Mouse (Mus musculus): ENCODE results near the gene Nkx1-1. TPM values are rescaled to one million over a fixed set of nuclear protein-coding genes. Genes with fewer than 3 reads are reported as not detected.
A peak's percentile ranks its signal among the peaks of the same experiment; 100 is the strongest.

The Nkx1-1 gene
- total RNA-seq (2017), result not detected in 2 replicates

DNA sequence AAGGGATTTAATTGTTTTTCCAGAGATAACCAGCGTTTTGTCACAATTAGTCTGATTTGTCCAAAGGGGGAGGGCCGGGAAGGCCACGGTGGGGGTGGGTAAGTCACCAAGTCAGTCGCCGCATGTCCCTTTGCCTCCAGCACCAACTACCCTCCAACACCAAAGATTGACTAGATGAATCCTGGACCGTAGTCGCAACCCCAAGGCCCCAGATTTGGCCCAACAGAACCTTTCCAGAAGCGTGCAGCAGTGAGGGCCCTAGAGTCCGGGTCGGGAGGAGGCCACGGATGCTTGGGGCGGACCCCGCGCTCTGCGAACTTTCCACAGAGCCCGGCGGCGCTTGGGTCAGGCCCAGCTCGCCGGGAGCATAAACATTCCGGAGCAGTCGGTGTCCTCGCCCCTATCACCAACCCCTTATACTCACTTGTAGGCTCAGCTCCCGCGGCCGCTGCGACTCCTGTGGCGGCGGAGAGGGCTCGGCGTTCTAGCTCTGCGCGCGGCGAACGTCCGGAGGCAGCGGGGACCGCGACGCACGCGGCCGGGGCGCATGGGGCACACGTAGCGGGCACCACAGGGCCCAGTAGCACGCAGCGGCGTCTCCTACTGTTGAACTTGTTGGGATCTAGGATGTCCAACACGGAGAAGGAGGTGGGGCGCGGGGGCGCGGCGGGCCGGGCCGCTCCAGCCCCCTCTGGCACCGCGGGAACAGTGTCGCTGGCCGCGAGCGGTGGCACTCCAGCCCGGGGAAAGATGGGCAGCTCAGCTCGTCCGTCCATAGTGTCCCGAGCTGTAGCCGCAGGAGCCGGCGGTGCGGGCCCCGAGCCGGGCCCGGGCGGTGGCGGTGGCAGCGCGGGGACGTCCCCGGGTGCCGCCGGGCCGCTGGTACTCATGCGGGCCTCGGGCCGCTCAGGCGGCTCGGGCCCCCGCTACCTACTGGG is at the start of gene Nkx1-1:
Gene Nkx1-1, minus strand, starts transcription at position 776 of the 938 bp plus-strand sequence.
- ATAC-seq (ENCODE audit: extremely low read depth, insufficient number of reproducible peaks, low FRiP score, poor library complexity, severe bottlenecking), result no peak

DNA sequence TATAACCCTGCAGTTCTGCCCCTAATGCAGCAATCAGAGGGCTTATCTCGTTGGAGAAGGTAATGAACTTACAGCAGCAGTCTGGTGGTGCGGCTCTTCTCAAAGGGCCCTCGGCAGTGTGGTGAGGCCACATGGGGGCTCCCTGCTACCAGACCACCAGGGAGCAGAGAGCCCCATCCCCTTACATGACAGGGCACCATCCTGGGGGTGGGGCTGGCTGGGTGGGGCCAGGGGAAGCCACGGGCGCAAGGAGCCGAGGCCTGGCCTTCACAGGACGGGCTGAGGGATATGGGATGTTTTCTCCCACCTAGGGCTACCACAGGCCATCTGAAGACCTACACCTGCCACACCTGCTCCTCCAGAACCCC is 47.5 kb upstream of the Nkx1-1 start:
- ATAC-seq (ENCODE audit: extremely low read depth, insufficient number of reproducible peaks, low FRiP score, poor library complexity, severe bottlenecking), result no peak

DNA sequence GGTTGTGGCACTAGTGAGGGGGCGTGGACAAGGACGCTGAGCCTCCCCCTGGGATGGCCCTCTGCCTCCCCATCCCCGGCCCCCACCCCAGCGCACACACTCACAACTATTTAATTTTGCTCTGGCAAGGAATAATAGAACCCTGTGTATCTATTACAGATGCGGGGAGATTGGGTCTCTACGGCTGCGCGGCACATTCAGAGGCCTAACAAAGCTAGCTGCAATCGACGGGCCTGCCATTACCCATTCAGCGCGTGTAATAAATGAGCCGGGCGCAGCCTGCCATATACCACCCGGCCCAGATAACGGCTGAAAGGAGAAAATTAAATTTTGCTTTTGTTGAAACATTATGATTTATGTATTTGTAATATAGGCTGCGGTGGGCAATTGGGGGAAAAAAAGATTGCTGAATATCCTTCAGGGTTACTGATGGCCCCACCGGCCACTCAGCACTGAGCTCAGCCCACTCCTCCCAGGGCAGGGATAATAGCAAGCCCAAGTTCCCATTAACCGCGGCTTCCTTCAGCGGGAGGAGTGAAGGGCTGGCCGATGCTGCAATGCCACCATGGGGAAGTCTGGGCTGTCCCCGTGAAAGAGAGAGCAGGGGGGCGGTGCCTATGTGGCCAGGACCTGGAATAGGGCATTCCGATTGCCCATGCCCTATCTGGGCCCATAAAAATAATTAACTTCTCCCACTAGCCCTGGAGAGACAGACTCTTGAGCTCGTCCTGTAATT is 47.0 kb upstream of the Nkx1-1 start:
- no peak for ATAC-seq (ENCODE audit: extremely low read depth, insufficient number of reproducible peaks, low FRiP score, poor library complexity, severe bottlenecking)

DNA sequence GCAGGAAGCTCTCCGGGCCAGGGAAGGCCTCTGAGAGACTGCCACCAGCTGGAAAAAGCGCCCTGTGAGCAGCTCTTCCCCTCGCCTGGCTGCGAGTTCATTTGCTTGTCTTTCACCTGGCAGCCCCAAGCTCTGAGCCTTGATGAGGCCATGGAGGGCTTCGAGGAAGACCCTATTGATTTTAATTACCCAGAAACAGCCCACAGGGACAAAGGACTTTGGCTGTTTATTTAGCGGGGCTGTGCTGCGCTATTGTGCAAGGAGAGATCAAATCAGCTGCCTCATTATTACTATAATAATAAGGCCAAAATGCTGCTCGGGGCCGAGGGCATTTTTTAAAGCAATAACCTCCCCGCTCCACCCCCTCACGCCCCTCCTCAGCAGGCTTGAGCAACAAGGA is 31.7 kb upstream of the Nkx1-1 start:
- no peak for ATAC-seq (ENCODE audit: extremely low read depth, insufficient number of reproducible peaks, low FRiP score, poor library complexity, severe bottlenecking)

DNA sequence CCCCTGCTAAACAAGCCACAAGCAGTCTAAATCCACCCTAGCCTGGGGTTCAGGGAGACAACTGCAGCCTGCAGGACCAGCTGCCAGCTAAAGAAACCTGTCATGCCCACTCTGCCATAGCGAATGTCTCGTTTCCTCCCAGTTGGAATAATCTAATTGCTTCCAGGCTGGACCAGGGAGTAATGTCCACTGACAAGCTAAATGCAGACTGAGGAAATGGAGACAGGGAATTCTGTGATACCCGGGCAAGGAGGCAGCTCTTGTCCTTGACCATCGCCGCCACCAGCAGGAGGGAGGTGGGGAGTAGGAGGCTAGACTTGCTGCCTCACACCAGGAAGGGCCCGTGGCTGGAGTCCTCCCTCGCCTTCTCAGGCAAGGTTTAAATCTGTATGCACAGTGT is 30.6 kb upstream of the Nkx1-1 start:
- no peak for ATAC-seq (ENCODE audit: extremely low read depth, insufficient number of reproducible peaks, low FRiP score, poor library complexity, severe bottlenecking)

DNA sequence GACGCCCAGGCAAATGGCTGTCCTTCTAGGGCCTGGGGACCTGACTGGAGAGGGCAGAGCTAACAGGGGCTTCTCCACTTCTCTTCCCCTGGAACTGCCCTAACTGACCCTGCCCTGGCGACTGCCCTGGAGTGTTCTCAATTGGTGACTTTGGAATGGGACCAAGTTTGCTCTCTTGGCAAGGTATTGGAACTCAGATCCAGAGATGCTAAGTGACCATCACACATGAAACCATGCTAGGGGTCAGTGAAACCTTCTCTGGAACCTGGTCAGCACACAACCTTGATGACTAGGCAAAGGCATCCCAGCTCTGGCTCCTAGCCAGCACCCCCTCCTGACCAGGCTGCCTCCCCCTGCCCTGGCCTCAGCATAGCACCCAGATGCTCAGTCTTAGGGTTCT is 25.3 kb upstream of the Nkx1-1 start:
- ATAC-seq (ENCODE audit: extremely low read depth, insufficient number of reproducible peaks, low FRiP score, poor library complexity, severe bottlenecking), result no peak

DNA sequence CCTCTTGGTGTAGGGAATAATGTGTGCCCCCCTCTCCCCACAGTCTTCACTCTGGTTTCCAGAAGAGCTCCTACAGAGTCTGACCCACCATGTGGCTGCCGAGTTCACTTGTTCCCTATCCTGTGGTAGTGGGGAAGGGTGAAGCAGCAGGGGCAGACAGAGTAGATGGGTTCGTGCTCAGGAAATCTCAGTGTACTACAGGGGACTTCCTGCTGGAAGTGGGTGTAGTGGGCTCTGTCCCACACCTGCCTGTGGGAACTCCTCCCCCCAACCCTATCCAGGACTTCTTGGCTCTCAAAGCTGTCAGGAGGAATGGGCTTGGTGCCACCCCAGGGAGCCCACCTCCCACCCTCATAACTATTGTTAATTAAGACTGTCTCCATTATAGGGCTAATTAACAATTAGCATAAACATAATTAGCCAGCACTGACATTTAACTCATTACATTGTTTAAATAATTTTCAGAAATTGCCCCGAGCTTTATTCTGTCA is 24.4 kb upstream of the Nkx1-1 start:
- ATAC-seq (ENCODE audit: extremely low read depth, insufficient number of reproducible peaks, low FRiP score, poor library complexity, severe bottlenecking), result no peak

DNA sequence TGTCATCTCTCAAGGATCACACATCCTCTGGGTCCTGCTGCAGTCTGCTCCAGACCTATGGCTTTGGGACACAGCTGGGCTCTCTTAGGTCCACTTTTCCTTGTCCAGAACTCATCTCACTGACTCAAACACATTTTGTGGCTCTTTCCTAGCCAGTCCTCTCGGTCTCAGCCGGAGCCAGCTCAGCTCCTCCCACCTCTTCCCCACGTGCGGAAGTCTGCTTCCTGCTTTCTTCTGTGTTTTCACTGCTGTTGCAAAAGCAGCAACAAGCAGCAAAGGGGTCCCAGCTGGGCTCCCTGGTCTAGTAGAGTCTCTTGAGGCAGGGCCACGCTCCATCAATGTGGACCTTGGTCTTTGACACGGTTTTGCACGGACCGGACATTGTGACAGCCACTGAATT is 22.0 kb upstream of the Nkx1-1 start:
- ATAC-seq (ENCODE audit: extremely low read depth, insufficient number of reproducible peaks, low FRiP score, poor library complexity, severe bottlenecking), result no peak

DNA sequence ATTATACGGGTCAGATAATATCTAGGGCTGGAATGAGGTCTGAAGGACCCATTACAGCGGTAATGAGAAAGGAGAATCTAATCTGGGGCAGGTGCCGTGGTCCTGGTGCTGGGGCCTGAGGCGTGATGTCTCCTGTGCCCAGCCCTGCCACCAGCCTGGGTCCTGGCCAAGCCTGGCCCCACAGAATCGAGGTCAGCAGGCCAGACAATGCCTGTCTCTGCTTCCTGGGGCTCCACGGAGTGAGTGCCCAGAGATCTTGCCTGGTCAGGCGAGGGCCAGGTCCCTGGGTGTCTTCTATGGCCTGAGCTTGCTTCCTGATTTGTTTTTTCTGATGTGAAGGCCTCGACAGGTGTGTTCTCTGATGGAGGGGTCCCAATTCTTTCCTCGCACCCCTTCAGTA is 10.0 kb upstream of the Nkx1-1 start:
- ATAC-seq (ENCODE audit: extremely low read depth, insufficient number of reproducible peaks, low FRiP score, poor library complexity, severe bottlenecking), result no peak

DNA sequence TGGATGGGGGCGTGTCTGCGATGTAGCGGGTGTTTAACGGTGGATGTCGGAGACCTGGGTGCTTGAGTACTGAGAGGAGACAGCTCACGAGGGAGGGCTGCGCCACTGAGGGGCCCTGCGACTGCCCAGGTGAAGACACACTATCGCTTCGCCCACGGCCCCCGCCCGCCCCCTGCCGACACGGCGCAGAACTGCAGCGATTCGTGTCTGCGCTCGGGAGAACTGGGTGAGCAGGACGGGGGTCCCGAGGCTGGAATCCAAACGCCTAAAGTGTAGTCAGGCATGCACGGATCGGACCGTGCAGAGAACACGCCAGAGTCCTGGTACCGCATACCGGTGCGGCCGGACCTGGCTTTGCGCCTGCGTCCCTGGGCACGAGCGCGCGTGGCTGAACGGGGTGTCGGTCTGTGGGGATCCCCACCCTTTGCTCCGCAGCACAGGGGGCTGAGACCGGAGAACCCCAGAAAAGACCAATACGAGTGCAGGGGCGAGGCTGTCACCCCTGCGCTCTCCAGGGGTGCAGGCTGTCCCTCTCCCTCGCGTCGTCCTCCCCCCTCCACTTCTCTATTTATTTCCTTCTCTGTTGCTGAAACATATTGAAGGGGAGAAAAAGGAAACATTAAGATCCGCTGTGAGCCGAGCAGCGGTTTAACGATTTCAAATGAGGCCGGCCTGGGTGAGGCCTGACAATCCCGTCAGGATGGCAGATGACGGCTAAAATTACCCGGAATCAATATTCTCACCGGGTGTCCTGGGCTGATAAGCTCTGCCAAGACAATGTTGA is 9.3 kb upstream of the Nkx1-1 start:
- ATAC-seq (ENCODE audit: extremely low read depth, insufficient number of reproducible peaks, low FRiP score, poor library complexity, severe bottlenecking), result peak; percentile 45; the same call in 1 of the 2 replicates

DNA sequence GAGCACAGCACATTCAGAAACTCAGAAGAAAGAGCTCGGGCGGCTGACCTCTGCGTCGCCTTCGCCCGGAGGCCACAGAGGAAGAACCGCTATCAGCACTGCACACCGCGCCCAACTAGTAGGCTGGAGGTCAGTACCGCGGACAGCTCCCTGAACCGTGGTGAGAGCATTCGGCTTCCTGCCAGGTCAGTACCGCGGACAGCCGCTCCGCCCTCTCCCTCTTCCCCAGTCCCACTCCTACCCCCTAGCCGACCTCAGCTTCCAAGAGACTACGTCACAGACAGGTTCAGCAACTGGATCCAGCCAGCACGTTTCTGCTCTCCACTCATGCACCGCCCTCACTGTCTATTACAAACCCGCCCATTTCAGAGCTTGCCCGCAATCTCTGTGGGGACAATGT is 4.4 kb upstream of the Nkx1-1 start:
- 0 out of 2 replicates have a peak, but pooled peaks have one; percentile 14 for ATAC-seq (ENCODE audit: extremely low read depth, insufficient number of reproducible peaks, low FRiP score, poor library complexity, severe bottlenecking)

DNA sequence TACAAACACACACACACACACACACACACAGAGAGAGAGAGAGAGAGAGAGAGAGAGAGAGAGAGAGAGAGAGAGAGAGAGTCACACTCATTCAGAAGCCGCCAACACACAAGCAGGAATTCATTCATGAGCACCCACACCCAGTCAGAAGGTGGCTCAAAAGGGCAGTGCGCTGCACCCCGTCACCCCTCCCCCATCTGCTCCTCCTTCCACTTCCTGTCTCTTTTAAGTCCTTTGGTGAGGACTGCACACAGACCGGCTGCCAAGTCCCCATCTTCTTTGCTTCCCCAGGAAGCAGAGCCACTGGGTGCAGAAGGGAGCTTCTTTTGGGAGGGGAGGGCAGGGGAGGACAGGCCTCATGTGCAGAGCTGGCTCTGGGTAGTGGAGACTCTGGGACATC is 2.2 kb upstream of the Nkx1-1 start:
- no peak for ATAC-seq (ENCODE audit: extremely low read depth, insufficient number of reproducible peaks, low FRiP score, poor library complexity, severe bottlenecking)

DNA sequence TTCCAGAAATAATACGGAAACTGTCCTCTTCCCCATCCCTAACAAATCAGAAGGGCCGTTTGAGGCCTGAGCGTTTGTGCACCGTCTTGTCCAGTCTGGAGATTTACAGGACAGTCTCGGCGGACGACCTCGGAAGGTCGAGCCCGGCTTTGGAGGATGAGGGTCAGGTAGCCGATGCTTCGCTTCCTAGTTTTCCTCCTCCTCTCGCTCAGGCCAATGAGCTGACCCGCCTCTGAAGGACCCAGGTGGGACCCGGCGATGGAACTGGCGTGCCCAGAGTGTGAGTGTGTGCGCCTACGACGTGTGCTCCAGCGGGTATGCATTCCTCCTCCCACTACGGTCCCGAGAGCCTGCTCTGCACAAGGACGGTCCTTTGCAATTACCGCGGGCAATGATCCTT is 1.4 kb upstream of the Nkx1-1 start:
- ATAC-seq (ENCODE audit: extremely low read depth, insufficient number of reproducible peaks, low FRiP score, poor library complexity, severe bottlenecking), result no peak

DNA sequence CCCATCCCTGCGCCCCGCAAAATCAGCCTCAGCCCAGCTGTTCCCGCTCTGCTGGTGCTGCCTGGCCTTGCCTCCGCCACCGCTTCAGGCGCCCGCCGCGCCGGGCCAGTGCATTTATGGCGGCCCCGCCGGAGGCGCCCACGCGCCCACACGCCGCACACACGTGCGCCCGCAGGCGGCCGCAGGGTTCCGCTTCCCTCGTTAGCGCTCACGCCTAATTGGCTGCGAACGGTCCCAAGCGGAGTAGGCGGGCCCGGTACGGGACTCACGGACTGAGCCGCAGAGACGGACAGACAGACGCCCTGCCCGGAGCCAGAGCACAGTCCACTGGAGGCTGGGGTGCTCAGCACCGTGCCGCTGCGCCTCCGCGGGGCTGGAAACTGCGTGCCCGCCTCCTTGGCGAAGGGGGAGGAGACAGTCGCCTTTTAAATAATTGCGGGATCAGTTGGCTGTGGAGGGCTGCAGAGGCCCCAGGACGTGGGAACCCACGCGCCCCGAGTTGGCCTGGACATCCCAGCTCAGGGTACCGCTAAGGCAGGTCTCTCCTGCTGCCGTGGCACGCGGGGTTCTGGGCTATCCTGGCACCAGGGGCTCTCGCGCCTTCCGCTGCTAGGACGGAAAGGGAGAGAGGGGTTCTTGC is 485 bp upstream of the Nkx1-1 start:
- no peak for ATAC-seq (ENCODE audit: extremely low read depth, insufficient number of reproducible peaks, low FRiP score, poor library complexity, severe bottlenecking)

DNA sequence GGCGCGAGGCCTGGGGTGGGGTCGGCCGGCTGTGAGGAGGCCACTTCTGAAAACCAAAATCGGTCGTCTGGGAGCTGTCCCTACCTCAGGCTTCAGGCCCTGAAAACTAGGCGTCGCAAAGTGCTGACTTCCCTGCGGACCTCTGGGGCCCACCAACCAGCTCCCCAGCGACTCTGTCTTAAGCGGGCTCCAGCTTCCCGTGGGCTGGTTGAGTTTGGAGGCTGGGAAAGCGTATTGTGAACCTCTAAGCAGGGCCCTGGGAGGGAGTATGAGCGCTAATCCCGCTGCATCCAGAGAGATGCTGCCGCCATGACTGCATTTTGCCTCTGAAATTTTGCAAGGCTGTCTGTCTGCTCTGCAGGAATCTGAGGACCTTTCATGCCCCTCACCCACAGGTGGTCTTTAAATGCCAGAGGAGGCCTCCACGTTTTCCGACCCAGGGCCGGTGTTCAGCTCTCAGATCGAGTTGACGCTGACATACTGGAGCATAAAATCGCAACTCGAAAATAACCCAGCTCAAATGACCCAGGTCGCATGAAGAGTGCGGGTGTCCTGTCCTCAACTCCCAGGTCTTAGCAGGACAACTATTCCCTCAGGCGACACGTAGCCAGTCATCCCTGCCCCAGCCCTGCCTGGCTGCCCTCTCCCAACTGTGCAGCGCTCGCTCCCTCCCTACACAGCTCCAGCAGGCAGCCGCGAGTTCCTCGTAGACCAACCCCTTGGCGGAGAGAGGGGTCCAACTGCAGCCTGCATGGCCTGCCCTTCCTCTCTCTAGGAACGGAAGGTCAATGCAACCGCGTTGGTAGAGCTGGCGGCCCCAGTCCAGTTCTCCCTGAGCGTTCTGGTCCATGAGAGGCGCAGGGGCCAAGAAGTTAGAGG is 1.5 kb downstream of the Nkx1-1 start:
- ATAC-seq (ENCODE audit: extremely low read depth, insufficient number of reproducible peaks, low FRiP score, poor library complexity, severe bottlenecking), result no peak

DNA sequence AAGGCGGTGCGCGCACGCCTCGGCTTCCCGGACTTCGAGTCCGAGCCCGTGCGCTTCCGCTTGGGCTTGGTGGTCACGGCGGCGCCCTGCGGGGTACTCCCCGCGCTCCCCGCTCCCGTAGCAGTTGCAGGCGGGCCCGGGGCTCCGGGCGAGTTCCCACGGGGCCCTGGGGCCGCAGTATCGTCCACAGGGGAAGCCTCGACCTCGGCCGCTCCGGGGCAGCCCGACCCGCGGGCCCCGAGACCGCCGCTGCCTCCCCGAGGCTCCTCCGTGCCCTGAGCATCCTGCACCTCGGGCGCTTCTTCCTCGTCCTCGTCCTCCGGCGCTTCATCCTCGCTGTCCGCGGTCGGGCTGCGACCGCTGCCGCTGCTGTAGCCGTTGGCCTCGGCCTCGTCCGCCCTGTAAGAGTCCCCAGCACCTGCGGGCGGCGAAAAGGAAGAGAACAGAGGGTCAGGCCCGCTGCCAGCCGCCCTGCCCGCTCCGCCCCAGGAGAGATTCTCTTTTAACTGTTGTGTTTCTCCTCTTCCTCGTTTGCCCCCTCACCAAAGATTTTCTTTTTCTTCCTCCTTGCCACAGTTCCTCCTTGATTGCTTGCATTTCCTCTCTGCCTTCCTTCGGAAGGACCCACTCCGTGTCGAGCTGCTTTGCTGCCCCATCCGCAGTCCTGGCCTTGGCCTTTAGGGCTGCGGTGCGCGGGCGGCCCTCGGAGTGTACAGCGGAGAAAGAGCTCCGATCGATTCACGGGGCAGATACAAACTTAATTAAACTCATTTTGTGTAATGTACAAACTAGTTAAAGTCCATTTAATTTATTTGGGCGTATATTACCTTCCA is 2.4 kb downstream of the Nkx1-1 start:
- ATAC-seq (ENCODE audit: extremely low read depth, insufficient number of reproducible peaks, low FRiP score, poor library complexity, severe bottlenecking), result no peak

DNA sequence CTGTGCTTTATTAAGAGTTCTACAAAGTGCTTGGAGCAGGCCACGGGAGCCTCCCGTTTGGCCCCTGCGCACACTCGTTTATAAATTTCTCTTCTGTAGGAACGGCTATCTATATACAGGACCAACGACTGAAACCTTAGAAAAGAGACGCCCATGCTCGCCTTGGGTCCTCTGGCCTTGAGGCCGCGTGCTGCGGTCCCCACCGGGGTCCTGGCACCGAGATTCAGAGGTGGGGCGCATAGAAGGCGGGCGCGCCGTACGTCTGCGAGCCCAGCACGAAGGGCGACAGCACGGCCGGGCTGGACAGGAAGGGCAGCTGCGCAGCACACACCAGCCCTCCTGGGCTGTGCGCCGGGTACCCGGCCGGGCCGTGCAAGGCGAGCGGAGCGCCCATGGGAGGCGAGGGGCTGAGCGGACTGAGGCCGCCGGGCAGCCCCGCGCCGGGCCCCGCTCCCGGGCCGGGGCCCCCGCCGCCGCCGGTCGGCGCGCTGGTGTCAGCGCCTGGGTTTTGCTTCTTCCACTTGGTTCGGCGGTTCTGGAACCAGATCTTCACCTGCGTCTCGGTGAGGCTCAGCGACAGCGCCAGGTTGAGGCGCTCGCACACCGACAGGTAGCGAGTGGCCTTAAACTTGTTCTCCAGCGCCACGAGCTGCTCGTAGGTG is 3.1 kb downstream of the Nkx1-1 start:
- no peak for ATAC-seq (ENCODE audit: extremely low read depth, insufficient number of reproducible peaks, low FRiP score, poor library complexity, severe bottlenecking)

All from neutrophil, adult 5-6 weeks (primary cell).